Mouse (Mus musculus): ENCODE results near the gene Nrcam. TPM values are rescaled to one million over a fixed set of nuclear protein-coding genes. Genes with fewer than 3 reads are reported as not detected.

The Nrcam gene
- polyA plus RNA-seq, 1 experiment from 2014 or later: 1.5 TPM

- H3K36me3 ChIP-seq (ENCODE audit: control insufficient read depth, insufficient read depth): no peaks in the 10 kb centered on the region
- H3K9me3 ChIP-seq (replicated peaks; ENCODE audit: control insufficient read depth, low read length): no peaks in the 10 kb centered on the region
- H3K4me3 ChIP-seq (ENCODE audit: low read length): no peak overlapping the region
- no peak overlapping the region for H3K27ac ChIP-seq (ENCODE audit: low read length)
- WGBS: 12% methylated on average over 8 of the region's 8 CpGs
- H3K4me1 ChIP-seq (ENCODE audit: control insufficient read depth, insufficient read depth, low read length): peaks cover 2% of the 10 kb centered on the region; the same call in 1 of the 2 replicates
- H3K27me3 ChIP-seq (ENCODE audit: control insufficient read depth, insufficient read depth, low read length): no peaks in the 10 kb centered on the region
- no peak overlapping the region for H3K9ac ChIP-seq (ENCODE audit: low read length)
- H3K4me2 ChIP-seq (ENCODE audit: low read depth, low read length): peak overlapping the region; percentile 36
- no peak for ATAC-seq (replicated peaks; ENCODE audit: extremely low read depth, insufficient read depth, low FRiP score)
These were observed 110.2 kb downstream of the Nrcam start for GRCm38 (mm10) chr12:44438884-44439283.

- H3K4me1 ChIP-seq (ENCODE audit: control insufficient read depth, insufficient read depth, low read length): peaks cover 2% of the 10 kb centered on the region; the same call in 1 of the 2 replicates
- H3K27me3 ChIP-seq (ENCODE audit: control insufficient read depth, insufficient read depth, low read length): no peaks in the 10 kb centered on the region
- no peak overlapping the region for H3K27ac ChIP-seq (ENCODE audit: low read length)
- no peak overlapping the region for H3K9ac ChIP-seq (ENCODE audit: low read length)
- H3K4me2 ChIP-seq (ENCODE audit: low read depth, low read length): no peak overlapping the region
- no peaks in the 10 kb centered on the region for H3K36me3 ChIP-seq (ENCODE audit: control insufficient read depth, insufficient read depth)
- H3K4me3 ChIP-seq (ENCODE audit: low read length): no peak overlapping the region
- no peaks in the 10 kb centered on the region for H3K9me3 ChIP-seq (replicated peaks; ENCODE audit: control insufficient read depth, low read length)
- no peak for ATAC-seq (replicated peaks; ENCODE audit: extremely low read depth, insufficient read depth, low FRiP score)
- 58% methylated on average over 4 of the region's 4 CpGs for WGBS
These were observed 111.5 kb downstream of the Nrcam start for GRCm38 (mm10) chr12:44440230-44440629.

- ATAC-seq (replicated peaks; ENCODE audit: extremely low read depth, insufficient read depth, low FRiP score): no peak
- Histone ChIP-seq H3K27me3 (ENCODE audit: control insufficient read depth, insufficient read depth, low read length) (no peaks in the 10 kb centered on the region), H3K4me3 (ENCODE audit: low read length) (no peak overlapping the region), H3K9me3 (replicated peaks; ENCODE audit: control insufficient read depth, low read length) (no peaks in the 10 kb centered on the region), H3K36me3 (ENCODE audit: control insufficient read depth, insufficient read depth) (no peaks in the 10 kb centered on the region), H3K9ac (ENCODE audit: low read length) (no peak overlapping the region), H3K4me2 (ENCODE audit: low read depth, low read length) (no peak overlapping the region), H3K4me1 (ENCODE audit: control insufficient read depth, insufficient read depth, low read length) (no peaks in the 10 kb centered on the region), H3K27ac (ENCODE audit: low read length) (no peak overlapping the region)
- WGBS: 62% methylated on average over 6 of the region's 6 CpGs
These were observed 122.2 kb downstream of the Nrcam start for GRCm38 (mm10) chr12:44450930-44451329.

GRCm38 (mm10) chr12:44451742-44452141, 123.1 kb downstream of the Nrcam start:
- H3K4me3 ChIP-seq (ENCODE audit: low read length): no peak overlapping the region
- H3K9ac ChIP-seq (ENCODE audit: low read length): no peak overlapping the region
- no peaks in the 10 kb centered on the region for H3K9me3 ChIP-seq (replicated peaks; ENCODE audit: control insufficient read depth, low read length)
- H3K4me2 ChIP-seq (ENCODE audit: low read depth, low read length): no peak overlapping the region
- H3K27ac ChIP-seq (ENCODE audit: low read length): no peak overlapping the region
- WGBS: 51% methylated on average over 1 of the region's 1 CpGs
- H3K27me3 ChIP-seq (ENCODE audit: control insufficient read depth, insufficient read depth, low read length): no peaks in the 10 kb centered on the region
- no peak for ATAC-seq (replicated peaks; ENCODE audit: extremely low read depth, insufficient read depth, low FRiP score)
- no peaks in the 10 kb centered on the region for H3K36me3 ChIP-seq (ENCODE audit: control insufficient read depth, insufficient read depth)
- H3K4me1 ChIP-seq (ENCODE audit: control insufficient read depth, insufficient read depth, low read length): no peaks in the 10 kb centered on the region

- no peak overlapping the region for H3K9ac ChIP-seq (ENCODE audit: low read length)
- H3K27me3 ChIP-seq (ENCODE audit: control insufficient read depth, insufficient read depth, low read length): no peaks in the 10 kb centered on the region
- 86% methylated on average over 4 of the region's 4 CpGs for WGBS
- no peak overlapping the region for H3K27ac ChIP-seq (ENCODE audit: low read length)
- no peaks in the 10 kb centered on the region for H3K36me3 ChIP-seq (ENCODE audit: control insufficient read depth, insufficient read depth)
- H3K4me1 ChIP-seq (ENCODE audit: control insufficient read depth, insufficient read depth, low read length): no peaks in the 10 kb centered on the region
- ATAC-seq (replicated peaks; ENCODE audit: extremely low read depth, insufficient read depth, low FRiP score): no peak
- no peak overlapping the region for H3K4me2 ChIP-seq (ENCODE audit: low read depth, low read length)
- no peak overlapping the region for H3K4me3 ChIP-seq (ENCODE audit: low read length)
- no peaks in the 10 kb centered on the region for H3K9me3 ChIP-seq (replicated peaks; ENCODE audit: control insufficient read depth, low read length)
These were observed 125.1 kb downstream of the Nrcam start for GRCm38 (mm10) chr12:44453791-44454190.

- ATAC-seq (replicated peaks; ENCODE audit: extremely low read depth, insufficient read depth, low FRiP score): no peak
- Histone ChIP-seq H3K27ac (ENCODE audit: low read length) (no peak overlapping the region), H3K9ac (ENCODE audit: low read length) (no peak overlapping the region), H3K9me3 (replicated peaks; ENCODE audit: control insufficient read depth, low read length) (no peaks in the 10 kb centered on the region), H3K36me3 (ENCODE audit: control insufficient read depth, insufficient read depth) (no peaks in the 10 kb centered on the region), H3K4me1 (ENCODE audit: control insufficient read depth, insufficient read depth, low read length) (no peaks in the 10 kb centered on the region), H3K4me3 (ENCODE audit: low read length) (no peak overlapping the region), H3K4me2 (ENCODE audit: low read depth, low read length) (no peak overlapping the region), H3K27me3 (ENCODE audit: control insufficient read depth, insufficient read depth, low read length) (no peaks in the 10 kb centered on the region)
- 66% methylated on average over 4 of the region's 4 CpGs for WGBS
These were observed 129.3 kb downstream of the Nrcam start for GRCm38 (mm10) chr12:44457961-44458360.

- H3K9ac ChIP-seq (ENCODE audit: low read length): no peak overlapping the region
- no peak for ATAC-seq (replicated peaks; ENCODE audit: extremely low read depth, insufficient read depth, low FRiP score)
- no peaks in the 10 kb centered on the region for H3K27me3 ChIP-seq (ENCODE audit: control insufficient read depth, insufficient read depth, low read length)
- WGBS: 43% methylated on average over 4 of the region's 4 CpGs
- no peaks in the 10 kb centered on the region for H3K36me3 ChIP-seq (ENCODE audit: control insufficient read depth, insufficient read depth)
- no peaks in the 10 kb centered on the region for H3K9me3 ChIP-seq (replicated peaks; ENCODE audit: control insufficient read depth, low read length)
- H3K4me3 ChIP-seq (ENCODE audit: low read length): no peak overlapping the region
- H3K4me2 ChIP-seq (ENCODE audit: low read depth, low read length): no peak overlapping the region
- no peak overlapping the region for H3K27ac ChIP-seq (ENCODE audit: low read length)
- H3K4me1 ChIP-seq (ENCODE audit: control insufficient read depth, insufficient read depth, low read length): no peaks in the 10 kb centered on the region
These were observed 133.8 kb downstream of the Nrcam start for GRCm38 (mm10) chr12:44462436-44462835.

- ATAC-seq (replicated peaks; ENCODE audit: extremely low read depth, insufficient read depth, low FRiP score): no peak
- H3K4me1 ChIP-seq (ENCODE audit: control insufficient read depth, insufficient read depth, low read length): no peaks in the 10 kb centered on the region
- H3K9me3 ChIP-seq (replicated peaks; ENCODE audit: control insufficient read depth, low read length): no peaks in the 10 kb centered on the region
- WGBS: 62% methylated on average over 6 of the region's 6 CpGs
- H3K4me3 ChIP-seq (ENCODE audit: low read length): no peak overlapping the region
- H3K27me3 ChIP-seq (ENCODE audit: control insufficient read depth, insufficient read depth, low read length): no peaks in the 10 kb centered on the region
- no peaks in the 10 kb centered on the region for H3K36me3 ChIP-seq (ENCODE audit: control insufficient read depth, insufficient read depth)
- no peak overlapping the region for H3K4me2 ChIP-seq (ENCODE audit: low read depth, low read length)
- H3K27ac ChIP-seq (ENCODE audit: low read length): no peak overlapping the region
- no peak overlapping the region for H3K9ac ChIP-seq (ENCODE audit: low read length)
These were observed 134.3 kb downstream of the Nrcam start for GRCm38 (mm10) chr12:44462976-44463375.

GRCm38 (mm10) chr12:44471073-44471472, 142.4 kb downstream of the Nrcam start:
- no peak overlapping the region for H3K4me3 ChIP-seq (ENCODE audit: low read length)

GRCm38 (mm10) chr12:44475355-44475754, 146.7 kb downstream of the Nrcam start:
- no peak overlapping the region for H3K4me3 ChIP-seq (ENCODE audit: low read length)
- H3K9me3 ChIP-seq (replicated peaks; ENCODE audit: control insufficient read depth, low read length): no peaks in the 10 kb centered on the region
- H3K9ac ChIP-seq (ENCODE audit: low read length): no peak overlapping the region
- H3K4me1 ChIP-seq (ENCODE audit: control insufficient read depth, insufficient read depth, low read length): no peaks in the 10 kb centered on the region
- no peak overlapping the region for H3K4me2 ChIP-seq (ENCODE audit: low read depth, low read length)
- no peaks in the 10 kb centered on the region for H3K27me3 ChIP-seq (ENCODE audit: control insufficient read depth, insufficient read depth, low read length)
- no peaks in the 10 kb centered on the region for H3K36me3 ChIP-seq (ENCODE audit: control insufficient read depth, insufficient read depth)
- H3K27ac ChIP-seq (ENCODE audit: low read length): no peak overlapping the region
- no peak for ATAC-seq (replicated peaks; ENCODE audit: extremely low read depth, insufficient read depth, low FRiP score)

More at GRCm38 (mm10) chr12:44471073-44471472, 142.4 kb downstream of the Nrcam start:
- ATAC-seq (replicated peaks; ENCODE audit: extremely low read depth, insufficient read depth, low FRiP score): no peak
- Histone ChIP-seq H3K9ac (ENCODE audit: low read length) (no peak overlapping the region), H3K4me1 (ENCODE audit: control insufficient read depth, insufficient read depth, low read length) (no peaks in the 10 kb centered on the region), H3K9me3 (replicated peaks; ENCODE audit: control insufficient read depth, low read length) (no peaks in the 10 kb centered on the region), H3K27ac (ENCODE audit: low read length) (no peak overlapping the region), H3K36me3 (ENCODE audit: control insufficient read depth, insufficient read depth) (no peaks in the 10 kb centered on the region), H3K4me2 (ENCODE audit: low read depth, low read length) (no peak overlapping the region), H3K27me3 (ENCODE audit: control insufficient read depth, insufficient read depth, low read length) (no peaks in the 10 kb centered on the region)
- 77% methylated on average over 5 of the region's 5 CpGs for WGBS
